Mouse (Mus musculus) erythroblast, embryonic 14.5 days (primary cell): ENCODE measurements around the gene Eef1a1. TPM values are rescaled to one million over a fixed set of nuclear protein-coding genes. Genes with fewer than 3 reads are reported as not detected.
A peak's percentile ranks its signal among the peaks of the same experiment; 100 is the strongest.

Experiments
- H3K27me3 ChIP-seq: 2 replicates; pipeline ENCODE4 v1.6.1; 2012; ENCODE audit warnings: inconsistent platforms; ENCODE audit not compliant: control insufficient read depth
- H3K36me3 ChIP-seq: 2 replicates; pipeline ENCODE4 v1.6.1; 2012; ENCODE audit warnings: mild to moderate bottlenecking, inconsistent platforms; ENCODE audit not compliant: control insufficient read depth
- H3K4me1 ChIP-seq: 2 replicates; pipeline ENCODE4 v1.6.1; 2012; ENCODE audit warnings: inconsistent platforms; ENCODE audit not compliant: control insufficient read depth
- H3K4me3 ChIP-seq: replicated peaks from 2 replicates; pipeline ENCODE3; 2012; ENCODE audit warnings: moderate library complexity, mild to moderate bottlenecking, inconsistent platforms
- H3K9me3 ChIP-seq: 2 replicates; pipeline ENCODE4 v1.6.1; 2012; ENCODE audit warnings: low read length, inconsistent platforms, mixed read lengths; ENCODE audit not compliant: control insufficient read depth
- GATA1 ChIP-seq: IDR thresholded peaks from 2 replicates; pipeline ENCODE4 v1.6.1; 2012; ENCODE audit warnings: low read length, inconsistent platforms, mixed read lengths
- TAL1 ChIP-seq: IDR thresholded peaks from 3 replicates; pipeline ENCODE4 v1.6.1; 2012; ENCODE audit warnings: low read length, inconsistent platforms, mixed read lengths
- polyA plus RNA-seq: library from polyadenylated mRNA; stranded (reverse); fragments of >175 nt; gene quantifications from 2 replicates; pipeline ENCODE4 v1.2.3, GENCODE M21; 2012

Gene Eef1a1
- polyA plus RNA-seq, 1 experiment: 54.8 TPM

GRCm38 (mm10) chr9:78511705-78512104 lies 22.8 kb upstream of the Eef1a1 start:
- H3K36me3 ChIP-seq: no peaks in the 10 kb centered on the region
- no peaks in the 10 kb centered on the region for H3K27me3 ChIP-seq
- no peak overlapping the region for H3K4me3 ChIP-seq
- TF ChIP-seq TAL1 (no peak), GATA1 (no peak)
- peaks cover 38% of the 10 kb centered on the region for H3K4me1 ChIP-seq
- no peaks in the 10 kb centered on the region; the same call in 1 of the 2 replicates for H3K9me3 ChIP-seq

- no peaks in the 10 kb centered on the region; the same call in 1 of the 2 replicates for H3K9me3 ChIP-seq
- peaks cover 22% of the 10 kb centered on the region for H3K4me1 ChIP-seq
- TF ChIP-seq TAL1 (no peak), GATA1 (no peak)
- no peak overlapping the region for H3K4me3 ChIP-seq
- H3K36me3 ChIP-seq: no peaks in the 10 kb centered on the region
- H3K27me3 ChIP-seq: peaks cover 14% of the 10 kb centered on the region
Observed at GRCm38 (mm10) chr9:78508106-78508786, 19.3 kb upstream of the Eef1a1 start.

GRCm38 (mm10) chr9:78506722-78507077 lies 17.7 kb upstream of the Eef1a1 start:
- Histone ChIP-seq H3K27me3 (peaks cover 18% of the 10 kb centered on the region), H3K4me3 (peak overlapping the region; percentile 29)
- TF ChIP-seq TAL1 (no peak), GATA1 (no peak)

GRCm38 (mm10) chr9:78506002-78506721 lies 17.2 kb upstream of the Eef1a1 start:
- Histone ChIP-seq H3K27me3 (peaks cover 18% of the 10 kb centered on the region), H3K36me3 (no peaks in the 10 kb centered on the region), H3K4me3 (peak overlapping the region; percentile 29), H3K9me3 (no peaks in the 10 kb centered on the region), H3K4me1 (peaks cover 17% of the 10 kb centered on the region)
- TF ChIP-seq TAL1: peak; percentile 35; the same call in 2 of the 3 replicates
- no peak for TF ChIP-seq GATA1

More at GRCm38 (mm10) chr9:78506722-78507077, 17.7 kb upstream of the Eef1a1 start:
- Histone ChIP-seq H3K4me1 (peaks cover 17% of the 10 kb centered on the region), H3K9me3 (no peaks in the 10 kb centered on the region; the same call in 1 of the 2 replicates), H3K36me3 (no peaks in the 10 kb centered on the region)

- H3K4me1 ChIP-seq: peaks cover 17% of the 10 kb centered on the region
- no peaks in the 10 kb centered on the region for H3K9me3 ChIP-seq
- peaks cover 18% of the 10 kb centered on the region for H3K27me3 ChIP-seq
- no peak for TF ChIP-seq GATA1
- no peak for TF ChIP-seq TAL1
- no peaks in the 10 kb centered on the region for H3K36me3 ChIP-seq
- H3K4me3 ChIP-seq: no peak overlapping the region
Observed at GRCm38 (mm10) chr9:78505223-78505622, 16.3 kb upstream of the Eef1a1 start.

GRCm38 (mm10) chr9:78504679-78505078 lies 15.7 kb upstream of the Eef1a1 start:
- TF ChIP-seq GATA1: no peak
- TF ChIP-seq TAL1: no peak
- Histone ChIP-seq H3K9me3 (no peaks in the 10 kb centered on the region), H3K4me1 (peaks cover 17% of the 10 kb centered on the region), H3K27me3 (peaks cover 18% of the 10 kb centered on the region), H3K36me3 (no peaks in the 10 kb centered on the region), H3K4me3 (no peak overlapping the region)

GRCm38 (mm10) chr9:78504133-78504532 lies 15.2 kb upstream of the Eef1a1 start:
- Histone ChIP-seq H3K9me3 (no peaks in the 10 kb centered on the region), H3K4me1 (peaks cover 17% of the 10 kb centered on the region), H3K27me3 (peaks cover 18% of the 10 kb centered on the region), H3K36me3 (no peaks in the 10 kb centered on the region), H3K4me3 (no peak overlapping the region)
- TF ChIP-seq GATA1 (no peak), TAL1 (no peak)

- no peaks in the 10 kb centered on the region for H3K36me3 ChIP-seq
Observed at GRCm38 (mm10) chr9:78503223-78504079, 14.5 kb upstream of the Eef1a1 start.

GRCm38 (mm10) chr9:78501284-78501683 lies 12.3 kb upstream of the Eef1a1 start:
- Histone ChIP-seq H3K4me1 (peaks cover 6% of the 10 kb centered on the region), H3K36me3 (no peaks in the 10 kb centered on the region), H3K9me3 (no peaks in the 10 kb centered on the region), H3K4me3 (no peak overlapping the region), H3K27me3 (peaks cover 14% of the 10 kb centered on the region)
- TF ChIP-seq GATA1 (no peak), TAL1 (no peak)

More at GRCm38 (mm10) chr9:78503223-78504079, 14.5 kb upstream of the Eef1a1 start:
- TF ChIP-seq TAL1 (no peak), GATA1 (no peak)
- Histone ChIP-seq H3K27me3 (peaks cover 18% of the 10 kb centered on the region), H3K4me1 (peaks cover 15% of the 10 kb centered on the region), H3K9me3 (no peaks in the 10 kb centered on the region), H3K4me3 (no peak overlapping the region)
